Mouse (Mus musculus) heart, adult 9 months (tissue): Measurements from ENCODE around the gene Vcp.
"Not testable (repeated sequence)": the region's sequence is repeated elsewhere in the genome, so short reads cannot be mapped to it uniquely, and the experiment has no call there.

Experiments
- DNase-seq, 2 experiments: peaks; one replicate each; pipeline ENCODE4 v3.0.0; 2022; ENCODE audit warnings: low spot score in 2 of 2

Gene Vcp

GRCm38 (mm10) chr4:43029749-43030148 lies 29.4 kb upstream of the Vcp start:
- no peak for DNase-seq

GRCm38 (mm10) chr4:43029121-43029520 lies 28.8 kb upstream of the Vcp start:
- DNase-seq: no peak

GRCm38 (mm10) chr4:43025084-43025960 lies 25.0 kb upstream of the Vcp start, which contains the start of gene Pigo:
TSS of gene Pigo (minus strand) at chr4:43025819.
- peak; percentile 90 to 94 for DNase-seq

GRCm38 (mm10) chr4:43024673-43025072 lies 24.4 kb upstream of the Vcp start:
- DNase-seq: no peak

GRCm38 (mm10) chr4:43021341-43021740 lies 21.0 kb upstream of the Vcp start:
- DNase-seq: no peak

GRCm38 (mm10) chr4:43020876-43021275 lies 20.6 kb upstream of the Vcp start:
- no peak for DNase-seq

GRCm38 (mm10) chr4:43019641-43020465 lies 19.5 kb upstream of the Vcp start:
- no peak for DNase-seq

- peak in 1 of 2 experiments; percentile 41 for DNase-seq
Observed at GRCm38 (mm10) chr4:43019176-43019575, 18.9 kb upstream of the Vcp start.

- DNase-seq: no peak
Observed at GRCm38 (mm10) chr4:43018156-43018555, 17.8 kb upstream of the Vcp start.

- DNase-seq: no peak
Observed at GRCm38 (mm10) chr4:43012091-43012490, 11.8 kb upstream of the Vcp start.

- peak; percentile 86 to 87 for DNase-seq
Observed at GRCm38 (mm10) chr4:43010161-43011038, 10.1 kb upstream of the Vcp start, which contains the start of gene Fancg. TSS of gene Fancg (minus strand) at chr4:43010506.

- DNase-seq: peak in 1 of 2 experiments; percentile 37
Observed at GRCm38 (mm10) chr4:43005765-43006164, 5.5 kb upstream of the Vcp start.

- no peak for DNase-seq
Observed at GRCm38 (mm10) chr4:43004951-43005350, 4.6 kb upstream of the Vcp start.

- no peak for DNase-seq
Observed at GRCm38 (mm10) chr4:43002756-43003439, 2.6 kb upstream of the Vcp start.

GRCm38 (mm10) chr4:43001272-43001671 lies 965 bp upstream of the Vcp start:
- DNase-seq: no peak

GRCm38 (mm10) chr4:42999451-43000140 lies 711 bp downstream of the Vcp start:
- DNase-seq: peak; percentile 69 to 72

- DNase-seq: no peak
Observed at GRCm38 (mm10) chr4:42998022-42998421, 2.3 kb downstream of the Vcp start.

- DNase-seq: no peak
Observed at GRCm38 (mm10) chr4:42988296-42988695, 12.0 kb downstream of the Vcp start.

GRCm38 (mm10) chr4:42980467-42980866 lies 19.8 kb downstream of the Vcp start:
- DNase-seq: not testable (repeated sequence)

- DNase-seq: no peak
Observed at GRCm38 (mm10) chr4:42978062-42978461, 22.2 kb downstream of the Vcp start.
